Mouse (Mus musculus) embryonic facial prominence, embryonic 11.5 days (tissue): ENCODE measurements at regions not wholly inside any gene's neighbourhood (a gene's known extent, or its start where the extent isn't known, plus 50 kb on each side); places are given as distances from the start of the nearest gene placed in this dataset.
A peak's percentile ranks its signal among the peaks of the same experiment; 100 is the strongest.

Experiments
- ATAC-seq: fragments of 200-750 bp; cut with Nextera tagmentation; replicated peaks from 2 replicates; pipeline ENCODE4 v1.8.0; 2017; ENCODE audit warnings: low read depth; ENCODE audit not compliant: insufficient number of reproducible peaks, low FRiP score, low TSS enrichment
- DNase-seq: peaks from one replicate; pipeline ENCODE4 v3.0.0-alpha.2; 2015; ENCODE audit warnings: low spot score
- H3K27ac ChIP-seq: fragments of 300-500 bp; sonication (generic); replicated peaks from 2 replicates; pipeline ENCODE4 v1.5.1; 2014; ENCODE audit warnings: mild to moderate bottlenecking, low read depth, low read length, control low read depth
- H3K27me3 ChIP-seq: fragments of 300-500 bp; sonication (generic); 2 replicates; pipeline ENCODE4 v1.6.1; 2014; ENCODE audit warnings: mild to moderate bottlenecking, low read length, moderate library complexity, mixed read lengths; ENCODE audit not compliant: control insufficient read depth, insufficient read depth
- H3K36me3 ChIP-seq: fragments of 300-500 bp; sonication (generic); replicated peaks from 2 replicates; pipeline ENCODE4 v1.6.1; 2014; ENCODE audit warnings: low read depth, mild to moderate bottlenecking, low read length, moderate library complexity, mixed read lengths; ENCODE audit not compliant: control insufficient read depth, insufficient read depth
- H3K4me1 ChIP-seq: fragments of 300-500 bp; sonication (generic); 2 replicates; pipeline ENCODE4 v1.6.1; 2014; ENCODE audit warnings: low read length, mixed read lengths; ENCODE audit not compliant: control insufficient read depth, insufficient read depth
- H3K4me2 ChIP-seq: fragments of 300-500 bp; sonication (generic); 2 replicates; pipeline ENCODE4 v1.6.1; 2014; ENCODE audit warnings: low read depth, mild to moderate bottlenecking, control low read depth, low read length, moderate library complexity
- H3K4me3 ChIP-seq: fragments of 300-500 bp; sonication (generic); 2 replicates; pipeline ENCODE4 v1.5.1; 2014; ENCODE audit warnings: low read depth, low read length, control low read depth
- H3K9ac ChIP-seq: fragments of 300-500 bp; sonication (generic); replicated peaks from 2 replicates; pipeline ENCODE4 v1.6.1; 2014; ENCODE audit warnings: mild to moderate bottlenecking, control low read depth, low read length
- H3K9me3 ChIP-seq: fragments of 300-500 bp; sonication (generic); replicated peaks from 2 replicates; pipeline ENCODE4 v1.6.1; 2016; ENCODE audit warnings: mild to moderate bottlenecking, low read length, inconsistent platforms, mixed read lengths; ENCODE audit not compliant: control insufficient read depth
- WGBS: fragments of 180-500 bp; shearing (Covaris S2); extraction: QIAGEN DNeasy Blood & Tissue Kit; methylation state at CpG from one replicate; pipeline ENCODE4 v1.1.7; 2014; 5-methylcytosine and 5-hydroxymethylcytosine counted together

DNA sequence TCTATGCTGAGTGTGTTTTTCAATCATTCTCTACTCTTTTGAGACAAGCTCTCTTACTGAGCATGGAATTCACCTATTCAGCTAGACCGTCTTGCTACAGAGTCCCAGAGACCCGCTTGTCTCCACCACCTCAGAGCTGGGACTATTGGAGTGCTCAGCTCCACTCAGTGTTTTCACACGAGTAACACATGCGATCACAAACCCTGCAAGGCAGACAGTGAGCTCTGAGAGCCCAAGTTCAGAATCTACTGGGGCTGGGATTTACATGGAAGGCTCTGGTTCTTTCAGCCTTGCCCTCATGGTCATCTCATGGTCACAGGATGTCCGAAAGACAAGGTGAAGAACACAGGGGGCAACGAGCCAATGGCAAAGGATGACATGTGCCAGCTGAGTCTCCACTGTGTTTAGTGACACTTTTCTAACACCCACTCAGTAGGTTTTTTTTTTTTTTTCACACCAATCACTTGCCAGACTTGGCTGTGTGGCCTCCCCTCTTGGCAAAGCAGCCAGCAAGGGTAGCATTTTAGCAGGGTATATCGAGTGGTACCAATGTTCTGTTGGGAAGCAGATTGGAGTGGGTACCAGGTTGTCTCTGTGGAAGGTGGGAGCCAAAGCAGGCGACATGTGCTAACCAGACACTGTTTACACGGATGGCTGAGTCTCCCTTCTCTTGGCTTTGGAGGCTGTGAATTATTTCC is 51.2 kb upstream of the Gtsf1l start:
- Histone ChIP-seq H3K9ac (no peak overlapping the region), H3K27ac (no peak overlapping the region), H3K36me3 (no peaks in the 10 kb centered on the region), H3K4me3 (no peak overlapping the region), H3K4me1 (no peaks in the 10 kb centered on the region), H3K4me2 (no peak overlapping the region), H3K9me3 (no peaks in the 10 kb centered on the region), H3K27me3 (no peaks in the 10 kb centered on the region)
- no peak for DNase-seq
- WGBS, result 86% methylated on average over 9 of the region's 9 CpGs
- ATAC-seq, result no peak

DNA sequence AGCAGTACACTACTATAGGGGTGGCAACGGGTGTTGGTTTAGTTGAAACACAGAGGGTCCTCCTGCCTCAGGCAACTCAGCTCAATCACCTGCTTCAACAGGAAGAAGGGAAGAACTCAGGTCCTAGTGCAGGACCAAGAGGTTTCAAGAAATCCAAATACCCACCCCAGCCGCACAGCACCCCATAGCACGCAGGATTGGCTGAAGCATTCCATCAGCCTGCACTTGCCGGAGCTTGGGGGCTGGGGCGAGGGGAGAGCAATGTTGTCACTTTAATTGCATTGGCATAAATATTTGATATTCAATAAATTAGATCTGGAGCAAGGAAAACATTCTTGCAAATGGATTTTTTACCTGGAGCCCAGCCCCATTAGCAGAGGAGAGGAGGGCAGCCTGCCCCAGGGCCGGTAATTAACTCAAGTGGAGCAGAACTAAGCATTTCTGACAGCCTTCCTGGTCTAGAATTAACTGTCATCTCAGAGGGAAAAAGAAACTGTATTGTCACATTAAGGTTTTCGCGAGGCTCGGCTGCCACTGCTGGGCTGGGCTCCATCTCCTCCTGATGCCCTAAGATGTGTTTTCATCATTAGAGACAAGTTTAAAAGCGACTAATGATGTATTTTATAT is 55.2 kb upstream of the Gtsf1l start:
- no peak overlapping the region for H3K4me2 ChIP-seq
- no peak overlapping the region for H3K4me3 ChIP-seq
- 60% methylated on average over 10 of the region's 10 CpGs for WGBS
- H3K9ac ChIP-seq, result no peak overlapping the region
- no peaks in the 10 kb centered on the region for H3K27me3 ChIP-seq
- ATAC-seq (no peak), DNase-seq (peak; percentile 9)
- H3K4me1 ChIP-seq, result no peaks in the 10 kb centered on the region
- H3K9me3 ChIP-seq, result no peaks in the 10 kb centered on the region
- no peaks in the 10 kb centered on the region for H3K36me3 ChIP-seq
- no peak overlapping the region for H3K27ac ChIP-seq

DNA sequence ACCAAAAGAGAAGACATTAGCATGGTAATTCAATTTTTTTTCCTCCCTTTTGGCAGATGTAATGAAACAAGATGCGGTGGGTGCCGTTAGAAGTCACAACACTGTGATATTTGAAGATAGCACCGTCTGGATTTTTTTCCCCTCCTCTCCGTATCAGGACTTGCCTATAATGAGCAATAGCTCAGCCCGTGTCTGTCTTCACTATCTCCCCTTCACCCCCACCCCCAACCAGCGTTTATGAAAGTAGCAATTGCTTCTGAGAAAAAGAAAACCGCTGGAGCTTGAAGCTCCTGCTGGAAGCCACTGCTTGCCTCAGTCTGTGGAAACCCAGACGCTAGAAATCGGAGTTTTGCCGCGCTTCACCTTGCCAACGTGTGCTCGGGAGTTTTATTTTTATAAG is 55.8 kb upstream of the Gtsf1l start:
- H3K9me3 ChIP-seq, result no peaks in the 10 kb centered on the region
- no peaks in the 10 kb centered on the region for H3K27me3 ChIP-seq
- H3K9ac ChIP-seq, result no peak overlapping the region
- DNase-seq (no peak), ATAC-seq (no peak)
- H3K36me3 ChIP-seq, result no peaks in the 10 kb centered on the region
- H3K4me3 ChIP-seq, result no peak overlapping the region
- H3K4me2 ChIP-seq, result no peak overlapping the region
- no peaks in the 10 kb centered on the region for H3K4me1 ChIP-seq
- no peak overlapping the region for H3K27ac ChIP-seq
- 60% methylated on average over 13 of the region's 13 CpGs for WGBS

GRCm38 (mm10) chr2:163146001-163146400 is 56.9 kb upstream of the Tox2 start:
- H3K27ac ChIP-seq, result no peak overlapping the region
- no peaks in the 10 kb centered on the region for H3K36me3 ChIP-seq
- no peak overlapping the region for H3K4me3 ChIP-seq
- H3K4me1 ChIP-seq, result no peaks in the 10 kb centered on the region
- WGBS, result 83% methylated on average over 8 of the region's 8 CpGs
- ATAC-seq (no peak), DNase-seq (no peak)
- no peak overlapping the region for H3K4me2 ChIP-seq
- no peak overlapping the region for H3K9ac ChIP-seq
- H3K27me3 ChIP-seq, result no peaks in the 10 kb centered on the region
- H3K9me3 ChIP-seq, result no peaks in the 10 kb centered on the region

- DNase-seq (no peak), ATAC-seq (no peak)
- Histone ChIP-seq H3K27me3 (no peaks in the 10 kb centered on the region), H3K4me1 (no peaks in the 10 kb centered on the region), H3K4me2 (no peak overlapping the region), H3K9me3 (no peaks in the 10 kb centered on the region), H3K27ac (no peak overlapping the region), H3K9ac (no peak overlapping the region), H3K36me3 (no peaks in the 10 kb centered on the region), H3K4me3 (no peak overlapping the region)
- WGBS, result 86% methylated on average over 4 of the region's 4 CpGs
Observed at GRCm38 (mm10) chr2:163146481-163146880, 56.4 kb upstream of the Tox2 start.

DNA sequence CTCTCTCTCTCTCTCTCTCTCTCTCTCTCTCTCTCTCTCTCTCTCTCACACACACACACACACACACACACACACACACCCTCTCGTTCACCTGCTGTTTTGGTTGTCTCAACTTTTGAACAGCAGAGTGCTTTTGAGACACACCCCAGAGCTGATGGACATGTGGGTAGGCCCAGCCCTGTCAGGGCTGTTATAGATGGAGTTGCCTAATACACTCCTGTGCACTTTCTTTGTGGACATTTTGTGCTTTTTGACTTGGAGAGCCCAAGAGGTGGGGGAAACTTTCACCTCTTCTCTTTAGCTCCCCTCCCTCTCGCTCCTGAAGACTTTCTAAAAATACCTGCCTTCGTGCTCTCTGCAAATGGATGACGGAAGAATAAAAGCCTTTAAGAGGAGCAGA is 55.5 kb upstream of the Tox2 start:
- no peaks in the 10 kb centered on the region for H3K4me1 ChIP-seq
- 83% methylated on average over 4 of the region's 4 CpGs for WGBS
- no peak for ATAC-seq
- H3K4me2 ChIP-seq, result no peak overlapping the region
- no peaks in the 10 kb centered on the region for H3K9me3 ChIP-seq
- no peaks in the 10 kb centered on the region for H3K36me3 ChIP-seq
- no peak overlapping the region for H3K4me3 ChIP-seq
- H3K9ac ChIP-seq, result no peak overlapping the region
- DNase-seq, result no peak
- no peaks in the 10 kb centered on the region for H3K27me3 ChIP-seq
- no peak overlapping the region for H3K27ac ChIP-seq

GRCm38 (mm10) chr2:163151016-163151415 is 51.9 kb upstream of the Tox2 start:
- Histone ChIP-seq H3K27me3 (no peaks in the 10 kb centered on the region), H3K9ac (no peak overlapping the region), H3K4me3 (no peak overlapping the region), H3K4me1 (no peaks in the 10 kb centered on the region), H3K36me3 (no peaks in the 10 kb centered on the region), H3K9me3 (no peaks in the 10 kb centered on the region), H3K4me2 (no peak overlapping the region), H3K27ac (no peak overlapping the region)
- no peak for ATAC-seq
- WGBS, result 80% methylated on average over 15 of the region's 15 CpGs
- no peak for DNase-seq

- DNase-seq, result peak; percentile 77
- H3K4me2 ChIP-seq, result no peak overlapping the region
- no peaks in the 10 kb centered on the region for H3K9me3 ChIP-seq
- no peaks in the 10 kb centered on the region for H3K27me3 ChIP-seq
- H3K27ac ChIP-seq, result no peak overlapping the region
- H3K4me1 ChIP-seq, result no peaks in the 10 kb centered on the region
- no peaks in the 10 kb centered on the region for H3K36me3 ChIP-seq
- ATAC-seq, result no peak
- 74% methylated on average over 22 of the region's 22 CpGs for WGBS
- H3K9ac ChIP-seq, result no peak overlapping the region
- no peak overlapping the region for H3K4me3 ChIP-seq
Observed at GRCm38 (mm10) chr2:163152340-163153033, 50.4 kb upstream of the Tox2 start.
